Mouse (Mus musculus): Measurements from ENCODE around the gene Hrc. TPM values are rescaled to one million over a fixed set of nuclear protein-coding genes. Genes with fewer than 3 reads are reported as not detected.
"Not testable (repeated sequence)": the region's sequence is repeated elsewhere in the genome, so short reads cannot be mapped to it uniquely, and the experiment has no call there.

Hrc gene
- polyA plus RNA-seq, 1 experiment from 2014 or later, result 2.0 TPM

DNA sequence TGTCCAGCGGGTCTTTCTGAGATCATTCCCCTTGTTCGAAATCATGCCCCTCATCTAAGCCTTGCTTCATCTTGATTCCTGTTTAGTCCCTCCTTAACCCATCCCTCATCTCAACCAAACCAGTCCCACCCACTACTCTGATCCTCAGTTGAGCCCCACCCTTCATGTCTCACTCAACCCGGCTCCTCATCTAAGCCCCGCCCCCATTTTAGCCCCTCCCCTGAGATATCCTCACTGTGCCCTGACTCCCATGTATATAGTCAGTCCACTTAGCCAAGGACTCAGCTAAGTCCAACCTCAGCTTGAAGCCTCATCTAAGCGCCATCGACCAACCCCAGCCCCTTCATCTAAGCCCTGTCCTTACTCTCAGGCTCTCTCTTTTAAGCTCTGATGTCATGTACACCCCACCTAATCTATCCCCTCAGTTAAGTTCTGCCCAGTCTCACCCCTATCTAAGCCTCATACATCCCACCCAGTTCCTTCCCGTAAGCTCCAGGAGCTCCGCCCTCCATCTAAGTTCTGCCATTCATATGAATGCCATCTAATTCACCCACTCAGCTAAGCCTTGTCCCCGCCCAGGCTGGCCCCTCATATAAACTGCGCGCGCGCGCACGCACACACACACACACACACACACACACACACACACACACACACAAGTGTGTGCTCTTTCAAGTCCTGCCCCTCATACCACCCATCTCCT, 20.4 kb downstream of the Hrc start:
- 62% methylated on average over 15 of the region's 15 CpGs for WGBS
- Histone ChIP-seq H3K9me3 (ENCODE audit: control insufficient read depth, low read length) (no peaks in the 10 kb centered on the region), H3K27me3 (ENCODE audit: control insufficient read depth, insufficient read depth, low read depth, low read length) (peaks cover 8% of the 10 kb centered on the region), H3K9ac (ENCODE audit: low read length) (no peak overlapping the region), H3K4me1 (replicated peaks; ENCODE audit: control insufficient read depth, insufficient read depth, low read length) (no peaks in the 10 kb centered on the region), H3K4me2 (ENCODE audit: low read depth, low read length) (no peak overlapping the region), H3K27ac (ENCODE audit: low read length) (no peak overlapping the region), H3K4me3 (ENCODE audit: low read length) (no peak overlapping the region), H3K36me3 (ENCODE audit: control insufficient read depth, insufficient read depth, low read length) (no peaks in the 10 kb centered on the region)
- 0 out of 2 replicates have a peak, but pooled peaks have one; percentile 23 for ATAC-seq (ENCODE audit: low read depth)

DNA sequence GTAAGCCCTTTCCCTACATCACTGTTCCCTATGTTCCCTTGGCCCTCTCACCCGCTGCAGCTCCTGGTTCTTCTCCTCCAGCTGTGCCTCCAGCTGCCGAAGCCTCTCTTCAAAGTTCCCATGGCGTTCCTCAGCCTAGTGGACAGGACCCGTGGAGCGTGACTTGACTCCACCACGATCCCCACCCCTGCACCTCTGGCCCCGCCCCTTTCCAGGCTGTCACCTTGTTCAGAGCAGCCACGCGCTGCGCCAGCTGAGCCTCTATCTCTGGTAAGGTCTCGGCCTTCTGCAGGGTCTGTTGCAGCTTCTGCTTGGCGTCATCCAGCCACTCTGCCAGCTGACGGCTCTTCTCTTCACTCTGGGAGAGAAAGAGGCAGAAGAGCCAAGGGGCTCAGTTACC, 21.0 kb downstream of the Hrc start:
- H3K36me3 ChIP-seq (ENCODE audit: control insufficient read depth, insufficient read depth, low read length), result no peaks in the 10 kb centered on the region
- peaks cover 14% of the 10 kb centered on the region for H3K27me3 ChIP-seq (ENCODE audit: control insufficient read depth, insufficient read depth, low read depth, low read length)
- WGBS, result 35% methylated on average over 13 of the region's 13 CpGs
- ATAC-seq (ENCODE audit: low read depth), result 0 out of 2 replicates have a peak, but pooled peaks have one; percentile 4
- no peaks in the 10 kb centered on the region for H3K9me3 ChIP-seq (ENCODE audit: control insufficient read depth, low read length)
- H3K4me2 ChIP-seq (ENCODE audit: low read depth, low read length), result no peak overlapping the region
- no peak overlapping the region for H3K4me3 ChIP-seq (ENCODE audit: low read length)
- H3K9ac ChIP-seq (ENCODE audit: low read length), result no peak overlapping the region
- H3K4me1 ChIP-seq (replicated peaks; ENCODE audit: control insufficient read depth, insufficient read depth, low read length), result no peaks in the 10 kb centered on the region
- no peak overlapping the region for H3K27ac ChIP-seq (ENCODE audit: low read length)

DNA sequence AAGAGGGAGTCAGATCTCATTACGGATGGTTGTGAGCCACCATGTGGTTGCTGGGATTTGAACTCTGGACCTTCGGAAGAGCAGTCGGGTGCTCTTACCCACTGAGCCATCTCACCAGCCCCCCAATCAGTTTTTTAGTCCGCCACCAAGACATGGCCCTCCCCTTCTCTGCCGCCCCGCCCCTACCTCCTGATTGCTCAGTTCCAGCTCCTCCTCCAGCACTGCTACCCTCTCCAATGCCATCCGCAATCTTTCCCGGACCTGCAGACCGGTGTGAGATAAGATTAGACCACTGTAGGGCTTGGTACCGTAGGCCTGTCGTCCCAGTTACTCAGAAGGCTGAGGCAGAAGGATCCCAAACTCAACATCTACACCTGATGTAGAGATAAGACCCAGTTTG, 24.0 kb downstream of the Hrc start:
- H3K27me3 ChIP-seq (ENCODE audit: control insufficient read depth, insufficient read depth, low read depth, low read length), result peaks cover 38% of the 10 kb centered on the region

DNA sequence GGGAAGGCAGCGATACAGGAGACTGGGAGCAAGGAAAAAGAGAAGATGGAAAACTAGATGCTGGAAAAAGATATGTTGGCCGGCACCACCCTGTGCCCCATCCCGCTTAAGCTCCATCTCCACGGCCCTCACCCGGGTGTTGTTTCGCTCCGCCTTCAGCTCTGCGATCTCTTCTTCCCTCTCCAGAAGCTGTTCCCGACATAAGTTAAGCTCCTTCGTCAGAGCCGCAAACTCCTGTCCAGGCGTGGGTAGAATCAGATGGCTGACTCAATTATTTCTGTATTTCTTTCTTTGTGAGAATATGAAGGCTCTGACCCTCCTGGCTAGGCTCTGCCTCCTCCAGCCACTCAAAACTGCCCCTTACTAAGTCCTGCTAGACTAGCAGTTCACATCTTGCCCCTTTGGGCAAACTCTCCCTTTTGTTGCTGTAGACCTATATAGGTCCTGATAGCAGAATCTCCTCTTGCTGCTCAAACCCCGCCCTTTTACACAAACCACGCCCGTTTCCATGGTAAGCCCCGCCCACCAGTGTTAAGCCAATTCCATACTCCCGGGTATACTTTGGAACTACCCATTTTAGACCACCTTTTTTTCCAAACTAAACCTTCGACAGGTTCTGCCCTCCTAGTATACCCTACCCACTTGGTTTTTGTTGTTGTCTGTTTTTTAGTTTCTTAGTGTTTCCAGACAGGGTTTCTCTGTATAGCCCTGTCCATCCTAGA, 25.5 kb downstream of the Hrc start:
- H3K4me2 ChIP-seq (ENCODE audit: low read depth, low read length), result peak overlapping the region; percentile 83; the same call in 1 of the 2 replicates
- no peak overlapping the region for H3K4me3 ChIP-seq (ENCODE audit: low read length)
- ATAC-seq (ENCODE audit: low read depth), result peak; percentile 0; the same call in 1 of the 2 replicates
- H3K4me1 ChIP-seq (replicated peaks; ENCODE audit: control insufficient read depth, insufficient read depth, low read length), result peaks cover 13% of the 10 kb centered on the region
- no peak overlapping the region for H3K9ac ChIP-seq (ENCODE audit: low read length)
- H3K36me3 ChIP-seq (ENCODE audit: control insufficient read depth, insufficient read depth, low read length), result no peaks in the 10 kb centered on the region
- 45% methylated on average over 18 of the region's 18 CpGs for WGBS
- peaks cover 47% of the 10 kb centered on the region for H3K27me3 ChIP-seq (ENCODE audit: control insufficient read depth, insufficient read depth, low read depth, low read length)
- H3K27ac ChIP-seq (ENCODE audit: low read length), result no peak overlapping the region
- no peaks in the 10 kb centered on the region for H3K9me3 ChIP-seq (ENCODE audit: control insufficient read depth, low read length)

More for the DNA sequence above, 24.0 kb downstream of the Hrc start:
- H3K4me1 ChIP-seq (replicated peaks; ENCODE audit: control insufficient read depth, insufficient read depth, low read length), result peaks cover 13% of the 10 kb centered on the region
- WGBS, result 59% methylated on average over 10 of the region's 11 CpGs
- H3K27ac ChIP-seq (ENCODE audit: low read length); H3K9ac ChIP-seq (ENCODE audit: low read length); H3K36me3 ChIP-seq (ENCODE audit: control insufficient read depth, insufficient read depth, low read length); ATAC-seq (ENCODE audit: low read depth); H3K4me2 ChIP-seq (ENCODE audit: low read depth, low read length); H3K4me3 ChIP-seq (ENCODE audit: low read length); H3K9me3 ChIP-seq (ENCODE audit: control insufficient read depth, low read length): not testable (repeated sequence)

DNA sequence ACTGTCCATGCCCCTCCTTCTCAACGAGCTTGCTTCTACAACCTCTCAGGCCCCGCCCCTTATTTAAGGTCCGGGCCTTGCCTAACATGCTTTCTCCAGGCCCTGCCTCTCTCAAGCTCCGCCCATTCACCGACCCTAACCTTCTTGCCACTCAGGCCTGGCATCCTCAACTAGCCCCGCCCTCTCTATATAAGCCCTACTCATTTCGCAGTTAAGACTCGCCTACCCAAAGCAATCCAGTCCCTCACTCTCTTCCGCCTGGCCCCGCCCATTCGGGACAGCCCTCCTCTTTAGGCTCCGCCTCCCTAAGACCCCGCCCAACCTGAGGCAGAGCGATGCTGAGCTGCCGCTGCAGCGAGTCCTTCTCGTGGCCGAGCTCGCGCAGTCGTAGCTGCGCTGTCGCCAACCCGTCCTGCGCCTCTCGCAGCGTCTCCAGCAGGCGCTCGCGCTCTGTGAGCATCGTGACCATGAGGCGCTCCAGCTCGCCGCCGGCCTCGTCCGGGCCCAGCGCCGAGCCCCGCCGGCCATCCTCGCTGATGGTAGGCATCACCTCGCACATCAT, 26.2 kb downstream of the Hrc start:
- Histone ChIP-seq H3K4me1 (replicated peaks; ENCODE audit: control insufficient read depth, insufficient read depth, low read length) (peaks cover 18% of the 10 kb centered on the region), H3K36me3 (ENCODE audit: control insufficient read depth, insufficient read depth, low read length) (no peaks in the 10 kb centered on the region), H3K9ac (ENCODE audit: low read length) (peak overlapping the region; percentile 63), H3K4me3 (ENCODE audit: low read length) (peak overlapping the region; percentile 49), H3K9me3 (ENCODE audit: control insufficient read depth, low read length) (no peaks in the 10 kb centered on the region), H3K4me2 (ENCODE audit: low read depth, low read length) (peak overlapping the region; percentile 83), H3K27ac (ENCODE audit: low read length) (no peak overlapping the region), H3K27me3 (ENCODE audit: control insufficient read depth, insufficient read depth, low read depth, low read length) (peaks cover 53% of the 10 kb centered on the region)
- under 1% methylated on average over 43 of the region's 43 CpGs for WGBS
- peak; percentile 87 for ATAC-seq (ENCODE audit: low read depth)

DNA sequence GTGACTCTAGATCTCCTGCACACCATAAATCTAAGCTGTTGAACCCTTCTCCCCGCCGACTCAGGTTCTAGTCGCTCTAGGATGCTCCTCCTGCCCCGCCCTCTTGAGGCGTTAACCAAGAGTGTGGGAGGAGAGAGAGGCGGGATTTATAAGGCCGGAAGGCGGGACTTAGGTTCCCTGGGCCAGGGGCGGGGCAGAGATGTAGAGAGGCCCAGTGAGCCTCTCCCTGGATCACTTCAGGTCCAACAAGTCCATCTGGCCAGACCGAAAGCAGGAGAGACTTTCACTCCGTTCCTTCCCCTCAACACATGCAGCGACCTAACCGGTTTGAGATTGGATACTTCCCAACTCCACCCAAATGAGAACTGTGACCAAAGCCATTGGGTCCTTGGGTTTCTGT, 27.7 kb downstream of the Hrc start:
- WGBS, result 3% methylated on average over 13 of the region's 13 CpGs
- ATAC-seq (ENCODE audit: low read depth), result no peak
- Histone ChIP-seq H3K4me1 (replicated peaks; ENCODE audit: control insufficient read depth, insufficient read depth, low read length) (peaks cover 25% of the 10 kb centered on the region), H3K27me3 (ENCODE audit: control insufficient read depth, insufficient read depth, low read depth, low read length) (peaks cover 55% of the 10 kb centered on the region), H3K4me2 (ENCODE audit: low read depth, low read length) (no peak overlapping the region), H3K9ac (ENCODE audit: low read length) (no peak overlapping the region), H3K27ac (ENCODE audit: low read length) (no peak overlapping the region), H3K36me3 (ENCODE audit: control insufficient read depth, insufficient read depth, low read length) (no peaks in the 10 kb centered on the region), H3K9me3 (ENCODE audit: control insufficient read depth, low read length) (no peaks in the 10 kb centered on the region), H3K4me3 (ENCODE audit: low read length) (no peak overlapping the region)

DNA sequence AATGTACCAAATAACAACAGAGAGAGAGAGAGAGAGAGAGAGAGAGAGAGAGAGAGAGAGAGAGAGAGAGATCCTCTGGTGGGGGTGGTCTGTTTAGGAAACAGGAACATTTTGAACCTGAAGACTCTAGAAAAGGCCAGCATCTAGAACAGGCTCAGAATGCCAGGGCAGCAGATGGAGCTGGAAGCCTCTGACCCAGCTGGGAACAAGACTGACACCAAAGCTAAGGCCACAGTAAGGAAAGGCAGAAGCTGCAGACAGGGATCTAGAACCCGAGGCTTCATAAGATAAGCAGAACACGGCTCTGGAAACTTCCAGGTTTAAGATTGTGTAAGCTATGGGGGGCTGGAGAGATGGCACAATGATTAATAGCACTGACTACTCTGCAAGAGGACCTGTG, 28.9 kb downstream of the Hrc start:
- Histone ChIP-seq H3K27ac (ENCODE audit: low read length) (no peak overlapping the region), H3K9me3 (ENCODE audit: control insufficient read depth, low read length) (no peaks in the 10 kb centered on the region), H3K4me3 (ENCODE audit: low read length) (no peak overlapping the region), H3K36me3 (ENCODE audit: control insufficient read depth, insufficient read depth, low read length) (no peaks in the 10 kb centered on the region), H3K4me1 (replicated peaks; ENCODE audit: control insufficient read depth, insufficient read depth, low read length) (peaks cover 28% of the 10 kb centered on the region), H3K4me2 (ENCODE audit: low read depth, low read length) (no peak overlapping the region), H3K27me3 (ENCODE audit: control insufficient read depth, insufficient read depth, low read depth, low read length) (peaks cover 62% of the 10 kb centered on the region), H3K9ac (ENCODE audit: low read length) (no peak overlapping the region)
- WGBS, result 77% methylated on average over 2 of the region's 2 CpGs
- ATAC-seq (ENCODE audit: low read depth), result no peak

DNA sequence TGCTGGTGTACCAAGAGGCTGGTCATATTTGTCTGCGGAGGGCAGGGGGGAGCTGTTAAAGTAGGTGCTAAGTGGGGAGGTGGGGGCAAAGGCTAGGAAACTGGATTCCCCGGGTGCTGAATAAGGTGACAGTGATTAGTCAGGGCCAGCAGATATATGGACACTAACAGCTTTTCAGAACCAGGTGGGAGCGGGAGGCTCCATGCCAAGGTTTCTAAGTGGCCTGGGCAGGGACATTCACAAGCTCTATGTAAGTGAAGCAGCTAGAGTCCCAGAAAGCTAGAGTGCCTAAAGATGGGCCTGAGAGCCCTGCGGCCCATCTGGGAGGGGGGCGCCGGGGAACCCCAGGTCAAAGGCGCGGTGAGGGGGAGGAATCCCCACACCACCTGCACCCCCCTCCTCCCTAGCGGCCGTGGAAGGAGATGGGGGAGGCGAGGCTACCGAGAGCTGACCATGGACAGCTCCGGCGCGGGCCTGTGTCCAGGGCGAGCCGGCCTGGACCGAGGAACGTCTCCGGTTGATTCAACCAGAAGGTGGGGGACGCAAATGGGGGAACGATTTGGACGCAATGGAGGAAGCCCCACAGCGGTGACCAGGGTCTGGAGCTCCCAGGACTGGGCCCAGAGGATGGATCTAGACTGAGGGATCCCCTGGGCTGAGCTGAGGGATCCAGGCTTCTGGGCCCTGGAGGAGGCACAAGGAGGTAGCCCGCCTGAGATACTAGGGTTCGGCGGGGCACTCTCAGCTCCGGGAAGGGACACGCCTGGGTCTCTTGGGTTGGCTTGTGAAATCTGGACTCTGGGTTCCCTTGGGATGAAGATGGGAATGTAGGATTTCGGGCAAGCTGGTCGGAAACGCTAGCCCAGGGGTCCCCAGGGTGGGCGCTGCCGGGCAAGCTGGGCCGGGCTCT, 30.9 kb downstream of the Hrc start:
- Histone ChIP-seq H3K9me3 (ENCODE audit: control insufficient read depth, low read length) (no peaks in the 10 kb centered on the region), H3K4me1 (replicated peaks; ENCODE audit: control insufficient read depth, insufficient read depth, low read length) (peaks cover 38% of the 10 kb centered on the region), H3K4me3 (ENCODE audit: low read length) (peak overlapping the region; percentile 64), H3K9ac (ENCODE audit: low read length) (peak overlapping the region; percentile 70), H3K4me2 (ENCODE audit: low read depth, low read length) (peak overlapping the region; percentile 99), H3K27ac (ENCODE audit: low read length) (no peak overlapping the region), H3K27me3 (ENCODE audit: control insufficient read depth, insufficient read depth, low read depth, low read length) (peaks cover 58% of the 10 kb centered on the region), H3K36me3 (ENCODE audit: control insufficient read depth, insufficient read depth, low read length) (no peaks in the 10 kb centered on the region)
- ATAC-seq (ENCODE audit: low read depth), result no peak
- WGBS, result 3% methylated on average over 34 of the region's 35 CpGs

Measured in lung, embryonic 16.5 days (tissue).